Mouse (Mus musculus) neutrophil, adult 59 days (primary cell): ENCODE measurements around the gene Atp6v0c. TPM values are rescaled to one million over a fixed set of nuclear protein-coding genes. Genes with fewer than 3 reads are reported as not detected.

ENCODE experiments used
- total RNA-seq, 2 experiments: library from RNA; stranded (reverse); gene quantifications; 1 replicate in 1 of 2; 2 replicates in 1 of 2; pipeline ENCODE4 v1.2.4; 2023

The Atp6v0c gene
- 100 to 1,000 TPM; 376 to 393 TPM for total RNA-seq

GRCm38 (mm10) chr17:24169317-24170065 lies at the start of gene Atp6v0c:
Gene Atp6v0c, minus strand, starts transcription at chr17:24169702.

DNA sequence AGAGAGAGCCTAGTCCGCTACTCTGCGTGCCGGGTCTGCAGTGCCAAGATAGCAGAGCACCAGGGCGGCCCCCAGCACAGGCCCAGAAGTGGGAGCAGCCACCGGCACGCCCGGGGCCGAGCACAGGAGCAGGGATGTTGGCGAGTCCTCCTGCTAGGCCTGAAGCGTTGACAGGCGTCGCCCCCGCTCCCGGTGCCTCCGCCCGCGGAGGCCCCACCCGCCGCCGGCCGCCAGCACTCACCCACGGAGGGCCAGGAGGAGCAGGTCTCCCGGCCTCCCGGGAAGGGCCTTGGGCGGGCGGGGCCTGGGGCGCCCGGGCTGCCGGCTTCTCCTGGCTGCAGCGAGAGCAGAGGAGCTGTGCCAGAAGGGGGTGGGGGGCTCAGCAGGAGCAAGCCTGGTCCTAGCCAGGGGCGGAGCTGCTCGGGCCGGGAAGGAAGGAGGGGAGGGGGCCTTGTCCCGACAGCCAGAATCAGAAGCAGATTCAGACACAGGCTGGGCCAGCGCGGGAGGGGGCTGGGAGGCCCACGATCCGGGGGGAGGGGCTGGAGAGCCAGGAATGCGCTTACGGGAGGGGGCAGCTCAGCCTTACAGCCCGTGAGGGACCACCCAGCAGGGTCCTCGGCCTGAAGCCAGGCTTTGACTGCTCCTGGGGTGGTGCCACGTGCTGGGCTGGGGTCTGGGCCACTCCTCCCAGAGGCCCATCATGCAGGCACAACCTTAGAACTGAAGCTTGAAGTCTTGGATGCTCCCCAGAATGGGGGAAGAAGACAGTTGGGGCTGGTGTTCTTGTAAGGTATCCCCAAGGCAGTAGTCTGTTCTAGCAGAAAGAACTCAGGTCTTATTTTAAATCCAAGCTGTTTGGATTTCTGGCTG lies 39.8 kb upstream of the Atp6v0c start, which contains the start of gene Ntn3:
Gene Ntn3 (minus strand): TSS at position 489 of the 873 bp plus-strand sequence.

GRCm38 (mm10) chr17:24205284-24205888 lies 35.9 kb upstream of the Atp6v0c start, which contains the start of gene Tbc1d24:
Gene Tbc1d24, minus strand, starts transcription at chr17:24205562.

GRCm38 (mm10) chr17:24163176-24163962 lies 6.1 kb downstream of the Atp6v0c start, which contains the start of gene Amdhd2:
Gene Amdhd2, minus strand, starts transcription at chr17:24163766.

DNA sequence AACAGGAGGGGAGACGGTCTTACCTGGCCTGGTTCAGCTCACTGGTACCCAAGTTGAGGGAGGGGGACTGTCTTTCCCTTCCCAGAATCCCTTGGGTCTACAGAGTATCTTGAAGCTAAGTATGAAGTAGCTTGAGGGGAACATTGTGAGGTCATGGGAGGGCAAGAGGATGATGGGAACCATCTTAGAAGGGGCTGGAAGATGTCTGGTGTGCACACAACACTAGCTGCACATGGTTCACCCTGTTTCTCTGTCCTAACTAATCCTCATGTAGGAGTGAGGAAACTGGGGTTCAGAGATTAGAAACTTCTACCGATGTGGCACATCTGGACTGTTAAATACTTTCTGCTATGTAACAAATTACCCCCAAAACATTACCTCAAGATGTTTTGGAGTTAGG lies 18.7 kb downstream of the Atp6v0c start, which contains the start of gene Pdpk1:
Gene Pdpk1 (minus strand): TSS at position 101 of the 400 bp plus-strand sequence.

Other genes with a start within 250 kb of the Atp6v0c start
- gene Sbp, start 228.0 kb downstream of the Atp6v0c start, total RNA-seq = not detected
- gene Sbpl, start 214.4 kb downstream of the Atp6v0c start, total RNA-seq = not detected
- gene Prss30, start 189.1 kb downstream of the Atp6v0c start, total RNA-seq = not detected
- under 1 TPM in 1 of 2 experiments, not detected in 1; 0.36 TPM for gene Prss22, start 171.6 kb downstream of the Atp6v0c start, total RNA-seq
- gene Prss27, start 131.6 kb downstream of the Atp6v0c start, total RNA-seq = not detected
- gene Kctd5, start 96.2 kb downstream of the Atp6v0c start, total RNA-seq = 10 to 100 TPM; 10.3 to 13.5 TPM
- gene Pdpk1, start 18.8 kb downstream of the Atp6v0c start, total RNA-seq = 10 to 100 TPM; 48.9 to 58.5 TPM
- 10 to 100 TPM; 65.4 to 76.7 TPM for gene Amdhd2, start 5.9 kb downstream of the Atp6v0c start, total RNA-seq
- 10 to 100 TPM; 11.8 to 15.1 TPM for gene Tbc1d24, start 35.9 kb upstream of the Atp6v0c start, total RNA-seq
- under 1 TPM; 0.24 to 0.49 TPM for gene Ntn3, start 39.8 kb upstream of the Atp6v0c start, total RNA-seq
- 1 to 10 TPM; 8.8 to 9.9 TPM for gene Tedc2, start 51.1 kb upstream of the Atp6v0c start, total RNA-seq
- 10 to 100 TPM; 44.1 to 49.2 TPM for gene Ccnf, start 81.8 kb upstream of the Atp6v0c start, total RNA-seq
- under 1 TPM in 1 of 2 experiments, not detected in 1; 0.07 TPM for gene Abca17, start 181.4 kb upstream of the Atp6v0c start, total RNA-seq
- gene Abca3, start 182.2 kb upstream of the Atp6v0c start, total RNA-seq = 10 to 100 TPM; 37.7 to 42.7 TPM
- 10 to 100 TPM; 61.6 to 70.5 TPM for gene Rnps1, start 244.9 kb upstream of the Atp6v0c start, total RNA-seq